Mouse (Mus musculus) cerebellum, adult 2 months (tissue): ENCODE measurements around the gene Dclk2. TPM values are rescaled to one million over a fixed set of nuclear protein-coding genes. Genes with fewer than 3 reads are reported as not detected.
A peak's percentile ranks its signal among the peaks of the same experiment; 100 is the strongest.

Experiments
- DNase-seq, 2 experiments: peaks; one replicate each; pipeline ENCODE4 v3.0.0; 2021
- H3K27ac ChIP-seq: fragments of 200-500 bp; 2 replicates; pipeline ENCODE4 v1.5.1; 2012; ENCODE audit warnings: low read length, control low read depth, inconsistent platforms; ENCODE audit not compliant: insufficient read depth
- H3K27me3 ChIP-seq: fragments of 200-500 bp; 2 replicates; pipeline ENCODE4 v1.6.1; 2012; ENCODE audit warnings: inconsistent platforms, mild to moderate bottlenecking, low read length, moderate library complexity; ENCODE audit not compliant: control insufficient read depth, insufficient read depth
- H3K4me1 ChIP-seq: fragments of 200-500 bp; 2 replicates; pipeline ENCODE4 v1.6.1; 2011; ENCODE audit warnings: low read length; ENCODE audit not compliant: control insufficient read depth, insufficient read depth
- H3K4me3 ChIP-seq: fragments of 200-500 bp; replicated peaks from 2 replicates; pipeline ENCODE3; 2011; ENCODE audit warnings: mild to moderate bottlenecking, low read depth, low read length, control low read depth; ENCODE audit not compliant: insufficient read depth
- CTCF ChIP-seq: fragments of 200-500 bp; IDR thresholded peaks from 2 replicates; pipeline ENCODE4 v1.5.1; 2011; ENCODE audit warnings: low read depth, mild to moderate bottlenecking, control low read depth, low read length, moderate library complexity, borderline replicate concordance; ENCODE audit not compliant: insufficient read depth
- POLR2A ChIP-seq: fragments of 200-500 bp; IDR thresholded peaks from 2 replicates; pipeline ENCODE4 v1.6.1; 2011; ENCODE audit warnings: low read length, control low read depth, borderline replicate concordance; ENCODE audit not compliant: insufficient read depth
- WGBS: fragments of 180-500 bp; shearing (Covaris S2); methylation state at CpG from one replicate; pipeline ENCODE4 v1.1.7; 2018; 5-methylcytosine and 5-hydroxymethylcytosine counted together
- polyA plus RNA-seq: library from polyadenylated mRNA; depleted of rRNA; stranded (reverse); fragments of >200 nt; gene quantifications from 2 replicates; pipeline ENCODE4 v1.2.3, GENCODE M21; 2012

Gene Dclk2
- polyA plus RNA-seq, 1 experiment, result 59.5 TPM

- Histone ChIP-seq H3K4me1 (peaks cover 32% of the 10 kb centered on the region), H3K4me3 (no peak overlapping the region), H3K27me3 (no peaks in the 10 kb centered on the region), H3K27ac (no peak overlapping the region)
- TF ChIP-seq POLR2A (no peak), CTCF (no peak)
- no peak for DNase-seq
- 85% methylated on average over 10 of the region's 10 CpGs for WGBS
Measured at GRCm38 (mm10) chr3:86820344-86820743, 100.3 kb downstream of the Dclk2 start.

DNA sequence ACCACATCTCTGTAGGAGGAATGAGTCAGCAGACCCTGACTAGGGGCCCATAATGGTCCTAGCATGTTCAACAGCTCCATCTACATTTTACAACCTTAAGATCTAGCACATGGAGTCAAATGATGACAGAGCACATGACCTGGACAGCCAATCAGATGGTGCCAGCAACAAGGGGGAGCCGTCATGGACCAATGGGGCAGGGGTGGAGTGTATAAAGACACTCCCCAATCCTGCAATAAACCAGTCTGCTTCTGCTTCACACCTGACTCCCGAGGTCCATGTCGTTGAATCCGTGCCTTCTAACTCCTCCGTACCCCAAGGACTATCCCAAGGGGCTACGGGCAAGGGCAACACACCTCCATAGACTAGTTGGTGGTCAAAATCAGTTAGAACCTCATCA lies 101.3 kb downstream of the Dclk2 start:
- Histone ChIP-seq H3K27me3 (no peaks in the 10 kb centered on the region), H3K4me3 (no peak overlapping the region), H3K4me1 (peaks cover 32% of the 10 kb centered on the region), H3K27ac (no peak overlapping the region)
- TF ChIP-seq POLR2A (no peak), CTCF (no peak)
- DNase-seq, result no peak
- WGBS, result 98% methylated on average over 6 of the region's 6 CpGs

GRCm38 (mm10) chr3:86818001-86818585 lies 102.6 kb downstream of the Dclk2 start:
- Histone ChIP-seq H3K4me3 (no peak overlapping the region), H3K27me3 (no peaks in the 10 kb centered on the region), H3K4me1 (peaks cover 32% of the 10 kb centered on the region), H3K27ac (no peak overlapping the region)
- TF ChIP-seq CTCF (no peak), POLR2A (no peak)
- WGBS, result 5% methylated on average over 13 of the region's 13 CpGs
- DNase-seq, result peak; percentile 80 to 86

GRCm38 (mm10) chr3:86812689-86813088 lies 108.0 kb downstream of the Dclk2 start:
- Histone ChIP-seq H3K4me1 (peaks cover 10% of the 10 kb centered on the region), H3K27me3 (no peaks in the 10 kb centered on the region), H3K4me3 (no peak overlapping the region), H3K27ac (no peak overlapping the region)
- peak; percentile 79 to 81 for DNase-seq
- WGBS, result 13% methylated on average over 3 of the region's 3 CpGs
- peak; percentile 85 for TF ChIP-seq CTCF
- TF ChIP-seq POLR2A, result no peak

GRCm38 (mm10) chr3:86810908-86811307 lies 109.7 kb downstream of the Dclk2 start:
- WGBS, result 74% methylated on average over 5 of the region's 5 CpGs
- no peak for DNase-seq
- H3K4me1 ChIP-seq, result peaks cover 9% of the 10 kb centered on the region
- H3K4me3 ChIP-seq, result no peak overlapping the region
- no peak overlapping the region for H3K27ac ChIP-seq
- no peaks in the 10 kb centered on the region for H3K27me3 ChIP-seq
- TF ChIP-seq CTCF (no peak), POLR2A (no peak)

- peaks cover 9% of the 10 kb centered on the region for H3K4me1 ChIP-seq
- 0 out of 2 replicates have a peak overlapping the region, but pooled peaks have one; percentile 11 for H3K27ac ChIP-seq
- H3K4me3 ChIP-seq, result no peak overlapping the region
- H3K27me3 ChIP-seq, result no peaks in the 10 kb centered on the region
- no peak for DNase-seq
- TF ChIP-seq POLR2A, result no peak
- no peak for TF ChIP-seq CTCF
- WGBS, result 34% methylated on average over 2 of the region's 2 CpGs
Measured at GRCm38 (mm10) chr3:86809646-86810045, 111.0 kb downstream of the Dclk2 start.

- peaks cover 9% of the 10 kb centered on the region for H3K4me1 ChIP-seq
- no peak for TF ChIP-seq POLR2A
- no peak for TF ChIP-seq CTCF
- peak in 1 of 2 experiments; percentile 52 for DNase-seq
- no peaks in the 10 kb centered on the region for H3K27me3 ChIP-seq
- WGBS, result 41% methylated on average over 9 of the region's 9 CpGs
- no peak overlapping the region for H3K4me3 ChIP-seq
- no peak overlapping the region for H3K27ac ChIP-seq
Measured at GRCm38 (mm10) chr3:86809199-86809598, 111.5 kb downstream of the Dclk2 start.

DNA sequence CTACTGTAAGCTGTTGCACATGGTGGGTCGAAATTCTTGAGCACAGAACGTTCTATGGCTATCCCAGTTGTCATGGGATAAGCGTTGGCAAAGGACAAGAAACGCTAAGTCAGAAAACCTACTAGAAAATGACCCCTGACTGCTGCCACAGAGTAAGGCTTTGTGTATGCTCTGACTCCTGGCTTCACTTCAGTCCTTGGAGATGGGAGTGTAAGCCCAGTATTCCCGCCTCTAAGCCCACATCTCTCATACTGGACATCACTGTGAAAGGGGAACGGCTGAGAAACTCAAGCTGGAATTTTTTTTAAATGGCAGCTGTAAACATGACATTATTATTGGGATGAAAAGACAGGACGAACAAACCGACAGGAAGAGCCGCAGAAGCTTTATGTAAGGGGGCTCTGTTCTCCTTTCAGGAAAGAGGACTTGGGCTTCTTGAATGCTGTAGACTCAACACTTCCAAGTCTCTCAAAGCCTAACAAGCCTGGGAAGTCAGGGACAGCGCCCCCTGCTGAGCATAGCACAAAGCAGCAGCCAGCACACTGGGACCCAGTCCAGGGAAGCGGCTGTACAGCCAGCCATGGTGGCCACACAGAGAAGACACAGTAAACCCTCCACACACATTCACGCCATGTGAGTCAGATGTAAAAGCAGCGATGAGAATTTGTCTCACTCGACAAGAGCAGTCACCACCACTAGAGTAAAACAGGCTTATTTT lies 112.7 kb downstream of the Dclk2 start:
- Histone ChIP-seq H3K27me3 (no peaks in the 10 kb centered on the region), H3K27ac (no peak overlapping the region), H3K4me3 (no peak overlapping the region), H3K4me1 (peaks cover 9% of the 10 kb centered on the region)
- DNase-seq, result peak; percentile 71 to 75
- TF ChIP-seq CTCF (peak; percentile 58), POLR2A (no peak)
- 53% methylated on average over 14 of the region's 14 CpGs for WGBS
